Mouse (Mus musculus): Measurements from ENCODE around the gene Apba3. TPM values are rescaled to one million over a fixed set of nuclear protein-coding genes. Genes with fewer than 3 reads are reported as not detected.

Apba3 gene
- polyA plus RNA-seq, 1 experiment from 2014 or later: 31.2 TPM

- Histone ChIP-seq H3K4me1 (ENCODE audit: control insufficient read depth, insufficient read depth, low read length) (peaks cover under 1% of the 10 kb centered on the region; the same call in 1 of the 2 replicates), H3K27me3 (ENCODE audit: control insufficient read depth, insufficient read depth, low read length) (peaks cover 2% of the 10 kb centered on the region), H3K4me2 (no peak overlapping the region), H3K4me3 (ENCODE audit: low read depth, low read length) (no peak overlapping the region), H3K36me3 (ENCODE audit: control insufficient read depth, insufficient read depth, low read length) (no peaks in the 10 kb centered on the region), H3K27ac (ENCODE audit: low read depth, low read length) (no peak overlapping the region), H3K9me3 (ENCODE audit: control insufficient read depth, low read length) (no peaks in the 10 kb centered on the region), H3K9ac (ENCODE audit: low read length) (peak overlapping the region; percentile 44; the same call in 1 of the 2 replicates)
- WGBS: 90% methylated on average over 6 of the region's 6 CpGs
- ATAC-seq (ENCODE audit: low FRiP score) (no peak), DNase-seq (ENCODE audit: low spot score, missing footprints) (no peak)
Measured at GRCm38 (mm10) chr10:81245166-81245565, 21.6 kb upstream of the Apba3 start.

GRCm38 (mm10) chr10:81247804-81248203, 19.0 kb upstream of the Apba3 start:
- Histone ChIP-seq H3K9ac (ENCODE audit: low read length) (no peak overlapping the region), H3K4me1 (ENCODE audit: control insufficient read depth, insufficient read depth, low read length) (no peaks in the 10 kb centered on the region; the same call in 1 of the 2 replicates), H3K36me3 (ENCODE audit: control insufficient read depth, insufficient read depth, low read length) (no peaks in the 10 kb centered on the region), H3K9me3 (ENCODE audit: control insufficient read depth, low read length) (no peaks in the 10 kb centered on the region), H3K4me3 (ENCODE audit: low read depth, low read length) (no peak overlapping the region), H3K27ac (ENCODE audit: low read depth, low read length) (no peak overlapping the region), H3K4me2 (no peak overlapping the region), H3K27me3 (ENCODE audit: control insufficient read depth, insufficient read depth, low read length) (peaks cover 18% of the 10 kb centered on the region)
- DNase-seq (ENCODE audit: low spot score, missing footprints) (no peak), ATAC-seq (ENCODE audit: low FRiP score) (no peak)
- WGBS: 88% methylated on average over 2 of the region's 2 CpGs

GRCm38 (mm10) chr10:81249442-81249841, 17.3 kb upstream of the Apba3 start:
- H3K27me3 ChIP-seq (ENCODE audit: control insufficient read depth, insufficient read depth, low read length): peaks cover 27% of the 10 kb centered on the region

GRCm38 (mm10) chr10:81252424-81253419, 14.0 kb upstream of the Apba3 start, which contains the start of gene Matk:
Gene Matk (plus strand): TSS chr10:81252935.
- Histone ChIP-seq H3K27ac (ENCODE audit: low read depth, low read length) (no peak within 1 kb of the TSS), H3K9ac (ENCODE audit: low read length) (no peak within 1 kb of the TSS)
- DNase-seq (ENCODE audit: low spot score, missing footprints): no peak

More at GRCm38 (mm10) chr10:81249442-81249841, 17.3 kb upstream of the Apba3 start:
- H3K9me3 ChIP-seq (ENCODE audit: control insufficient read depth, low read length): no peaks in the 10 kb centered on the region
- ATAC-seq (ENCODE audit: low FRiP score) (no peak), DNase-seq (ENCODE audit: low spot score, missing footprints) (no peak)
- no peak overlapping the region for H3K27ac ChIP-seq (ENCODE audit: low read depth, low read length)
- 89% methylated on average over 8 of the region's 8 CpGs for WGBS
- no peak overlapping the region for H3K4me2 ChIP-seq
- H3K4me1 ChIP-seq (ENCODE audit: control insufficient read depth, insufficient read depth, low read length): peaks cover 4% of the 10 kb centered on the region; the same call in 1 of the 2 replicates
- H3K36me3 ChIP-seq (ENCODE audit: control insufficient read depth, insufficient read depth, low read length): no peaks in the 10 kb centered on the region
- no peak overlapping the region for H3K9ac ChIP-seq (ENCODE audit: low read length)
- no peak overlapping the region for H3K4me3 ChIP-seq (ENCODE audit: low read depth, low read length)

GRCm38 (mm10) chr10:81254886-81255285, 11.9 kb upstream of the Apba3 start:
- H3K36me3 ChIP-seq (ENCODE audit: control insufficient read depth, insufficient read depth, low read length): no peaks in the 10 kb centered on the region
- peaks cover 15% of the 10 kb centered on the region for H3K4me1 ChIP-seq (ENCODE audit: control insufficient read depth, insufficient read depth, low read length)
- no peak overlapping the region for H3K9ac ChIP-seq (ENCODE audit: low read length)
- peaks cover 61% of the 10 kb centered on the region for H3K27me3 ChIP-seq (ENCODE audit: control insufficient read depth, insufficient read depth, low read length)
- DNase-seq (ENCODE audit: low spot score, missing footprints) (no peak), ATAC-seq (ENCODE audit: low FRiP score) (no peak)
- WGBS: 67% methylated on average over 1 of the region's 1 CpGs
- no peak overlapping the region for H3K4me3 ChIP-seq (ENCODE audit: low read depth, low read length)
- no peak overlapping the region for H3K4me2 ChIP-seq
- H3K9me3 ChIP-seq (ENCODE audit: control insufficient read depth, low read length): no peaks in the 10 kb centered on the region
- H3K27ac ChIP-seq (ENCODE audit: low read depth, low read length): no peak overlapping the region

More at GRCm38 (mm10) chr10:81252424-81253419, 14.0 kb upstream of the Apba3 start, which contains the start of gene Matk:
- WGBS: 9% methylated on average over 43 of the region's 44 CpGs
- H3K4me2 ChIP-seq: peak within 1 kb of the TSS; percentile 29; the same call in 1 of the 2 replicates
- peaks cover 9% of the 10 kb centered on the region for H3K4me1 ChIP-seq (ENCODE audit: control insufficient read depth, insufficient read depth, low read length)
- H3K4me3 ChIP-seq (ENCODE audit: low read depth, low read length): no peak within 1 kb of the TSS
- H3K9me3 ChIP-seq (ENCODE audit: control insufficient read depth, low read length): no peaks in the 10 kb centered on the region
- peak; percentile 71 for ATAC-seq (ENCODE audit: low FRiP score)
- peaks cover 44% of the 10 kb centered on the region for H3K27me3 ChIP-seq (ENCODE audit: control insufficient read depth, insufficient read depth, low read length)
- H3K36me3 ChIP-seq (ENCODE audit: control insufficient read depth, insufficient read depth, low read length): no peaks in the 10 kb centered on the region

- H3K9ac ChIP-seq (ENCODE audit: low read length): peak overlapping the region; percentile 52
- H3K27ac ChIP-seq (ENCODE audit: low read depth, low read length): no peak overlapping the region
- no peaks in the 10 kb centered on the region for H3K9me3 ChIP-seq (ENCODE audit: control insufficient read depth, low read length)
- H3K36me3 ChIP-seq (ENCODE audit: control insufficient read depth, insufficient read depth, low read length): no peaks in the 10 kb centered on the region
- H3K4me1 ChIP-seq (ENCODE audit: control insufficient read depth, insufficient read depth, low read length): peaks cover 15% of the 10 kb centered on the region
- H3K4me2 ChIP-seq: peak overlapping the region; percentile 77
- 2% methylated on average over 61 of the region's 62 CpGs for WGBS
- DNase-seq (ENCODE audit: low spot score, missing footprints): peak; percentile 94
- H3K4me3 ChIP-seq (ENCODE audit: low read depth, low read length): peak overlapping the region; percentile 37
- H3K27me3 ChIP-seq (ENCODE audit: control insufficient read depth, insufficient read depth, low read length): peaks cover 46% of the 10 kb centered on the region
- ATAC-seq (ENCODE audit: low FRiP score): 0 out of 2 replicates have a peak, but pooled peaks have one; percentile 5
Measured at GRCm38 (mm10) chr10:81257158-81258039, 9.4 kb upstream of the Apba3 start.

GRCm38 (mm10) chr10:81259225-81259884, 7.4 kb upstream of the Apba3 start:
- H3K36me3 ChIP-seq (ENCODE audit: control insufficient read depth, insufficient read depth, low read length): peaks cover 3% of the 10 kb centered on the region
- no peak overlapping the region for H3K4me3 ChIP-seq (ENCODE audit: low read depth, low read length)
- H3K4me1 ChIP-seq (ENCODE audit: control insufficient read depth, insufficient read depth, low read length): peaks cover 12% of the 10 kb centered on the region; the same call in 1 of the 2 replicates
- H3K9ac ChIP-seq (ENCODE audit: low read length): 0 out of 2 replicates have a peak overlapping the region, but pooled peaks have one; percentile 12
- H3K27me3 ChIP-seq (ENCODE audit: control insufficient read depth, insufficient read depth, low read length): peaks cover 34% of the 10 kb centered on the region
- ATAC-seq (ENCODE audit: low FRiP score) (peak; percentile 12; the same call in 1 of the 2 replicates), DNase-seq (ENCODE audit: low spot score, missing footprints) (no peak)
- H3K9me3 ChIP-seq (ENCODE audit: control insufficient read depth, low read length): no peaks in the 10 kb centered on the region
- 44% methylated on average over 21 of the region's 21 CpGs for whole genome bisulfite sequencing
- no peak overlapping the region for H3K27ac ChIP-seq (ENCODE audit: low read depth, low read length)
- H3K4me2 ChIP-seq: no peak overlapping the region; the same call in 1 of the 2 replicates

- ATAC-seq (ENCODE audit: low FRiP score): no peak
- no peaks in the 10 kb centered on the region for H3K9me3 ChIP-seq (ENCODE audit: control insufficient read depth, low read length)
- 98% methylated on average over 4 of the region's 4 CpGs for WGBS
Measured at GRCm38 (mm10) chr10:81261025-81261424, 5.7 kb upstream of the Apba3 start.

More at GRCm38 (mm10) chr10:81261025-81261424, 5.7 kb upstream of the Apba3 start:
- Histone ChIP-seq H3K27ac (ENCODE audit: low read depth, low read length) (no peak overlapping the region), H3K4me1 (ENCODE audit: control insufficient read depth, insufficient read depth, low read length) (peaks cover 20% of the 10 kb centered on the region), H3K4me3 (ENCODE audit: low read depth, low read length) (no peak overlapping the region), H3K36me3 (ENCODE audit: control insufficient read depth, insufficient read depth, low read length) (peaks cover 9% of the 10 kb centered on the region), H3K9ac (ENCODE audit: low read length) (no peak overlapping the region), H3K27me3 (ENCODE audit: control insufficient read depth, insufficient read depth, low read length) (peaks cover 30% of the 10 kb centered on the region), H3K4me2 (no peak overlapping the region)
- DNase-seq (ENCODE audit: low spot score, missing footprints): no peak

Measured in midbrain, embryonic 11.5 days (tissue).